Mouse (Mus musculus): ENCODE results near the gene Lhx6. TPM values are rescaled to one million over a fixed set of nuclear protein-coding genes. Genes with fewer than 3 reads are reported as not detected.

Gene Lhx6
- polyA plus RNA-seq, 1 experiment from 2014 or later: 0.46 TPM

- Histone ChIP-seq H3K4me1 (ENCODE audit: control insufficient read depth, insufficient read depth, low read length) (no peaks in the 10 kb centered on the region), H3K4me3 (replicated peaks; ENCODE audit: low read depth, low read length) (no peak overlapping the region), H3K27me3 (ENCODE audit: control insufficient read depth, insufficient read depth, low read length) (no peaks in the 10 kb centered on the region), H3K9ac (replicated peaks; ENCODE audit: low read length) (no peak overlapping the region), H3K36me3 (ENCODE audit: control insufficient read depth, insufficient read depth, low read length) (peaks cover 54% of the 10 kb centered on the region), H3K4me2 (ENCODE audit: low read length) (no peak overlapping the region), H3K9me3 (ENCODE audit: control insufficient read depth, low read length) (no peaks in the 10 kb centered on the region), H3K27ac (replicated peaks; ENCODE audit: low read depth, low read length) (no peak overlapping the region)
- no peak for DNase-seq
- 86% methylated on average over 11 of the region's 11 CpGs for WGBS
- ATAC-seq (ENCODE audit: low FRiP score, low TSS enrichment): no peak
Measured at GRCm38 (mm10) chr2:36035413-36036081, 69.7 kb downstream of the Lhx6 start.

- ATAC-seq (ENCODE audit: low FRiP score, low TSS enrichment) (no peak), DNase-seq (no peak)
- 92% methylated on average over 7 of the region's 7 CpGs for WGBS
- Histone ChIP-seq H3K9ac (replicated peaks; ENCODE audit: low read length) (no peak overlapping the region), H3K4me3 (replicated peaks; ENCODE audit: low read depth, low read length) (no peak overlapping the region), H3K27me3 (ENCODE audit: control insufficient read depth, insufficient read depth, low read length) (no peaks in the 10 kb centered on the region), H3K9me3 (ENCODE audit: control insufficient read depth, low read length) (no peaks in the 10 kb centered on the region), H3K27ac (replicated peaks; ENCODE audit: low read depth, low read length) (no peak overlapping the region), H3K36me3 (ENCODE audit: control insufficient read depth, insufficient read depth, low read length) (peaks cover 50% of the 10 kb centered on the region), H3K4me2 (ENCODE audit: low read length) (no peak overlapping the region), H3K4me1 (ENCODE audit: control insufficient read depth, insufficient read depth, low read length) (no peaks in the 10 kb centered on the region)
Measured at GRCm38 (mm10) chr2:36034898-36035297, 70.3 kb downstream of the Lhx6 start.

GRCm38 (mm10) chr2:36033966-36034365 is 71.2 kb downstream of the Lhx6 start:
- DNase-seq: no peak
- no peak overlapping the region for H3K27ac ChIP-seq (replicated peaks; ENCODE audit: low read depth, low read length)
- WGBS: 85% methylated on average over 7 of the region's 7 CpGs
- no peak for ATAC-seq (ENCODE audit: low FRiP score, low TSS enrichment)
- H3K9me3 ChIP-seq (ENCODE audit: control insufficient read depth, low read length): no peaks in the 10 kb centered on the region
- H3K4me3 ChIP-seq (replicated peaks; ENCODE audit: low read depth, low read length): no peak overlapping the region
- H3K36me3 ChIP-seq (ENCODE audit: control insufficient read depth, insufficient read depth, low read length): peaks cover 41% of the 10 kb centered on the region
- no peak overlapping the region for H3K9ac ChIP-seq (replicated peaks; ENCODE audit: low read length)
- no peaks in the 10 kb centered on the region for H3K27me3 ChIP-seq (ENCODE audit: control insufficient read depth, insufficient read depth, low read length)
- no peak overlapping the region for H3K4me2 ChIP-seq (ENCODE audit: low read length)
- H3K4me1 ChIP-seq (ENCODE audit: control insufficient read depth, insufficient read depth, low read length): no peaks in the 10 kb centered on the region

- H3K9me3 ChIP-seq (ENCODE audit: control insufficient read depth, low read length): no peaks in the 10 kb centered on the region
- ATAC-seq (ENCODE audit: low FRiP score, low TSS enrichment) (no peak), DNase-seq (no peak)
- H3K4me1 ChIP-seq (ENCODE audit: control insufficient read depth, insufficient read depth, low read length): no peaks in the 10 kb centered on the region
- H3K27ac ChIP-seq (replicated peaks; ENCODE audit: low read depth, low read length): no peak overlapping the region
- H3K4me2 ChIP-seq (ENCODE audit: low read length): no peak overlapping the region
- H3K27me3 ChIP-seq (ENCODE audit: control insufficient read depth, insufficient read depth, low read length): no peaks in the 10 kb centered on the region
- WGBS: 89% methylated on average over 7 of the region's 7 CpGs
- peaks cover 30% of the 10 kb centered on the region for H3K36me3 ChIP-seq (ENCODE audit: control insufficient read depth, insufficient read depth, low read length)
- no peak overlapping the region for H3K9ac ChIP-seq (replicated peaks; ENCODE audit: low read length)
- H3K4me3 ChIP-seq (replicated peaks; ENCODE audit: low read depth, low read length): no peak overlapping the region
Measured at GRCm38 (mm10) chr2:36032884-36033283, 72.3 kb downstream of the Lhx6 start.

Other genes with a start within 250 kb of the Lhx6 start
- gene Ttll11, start 125.5 kb downstream of the Lhx6 start, polyA plus RNA-seq (2014; fragmentation: Nextera tagmentation; extraction: Ambion mirVana): 5.1 and 6.4 TPM in 2 replicates
- 263 and 316 TPM in 2 replicates for gene Ndufa8, start 56.0 kb downstream of the Lhx6 start, polyA plus RNA-seq (2014; fragmentation: Nextera tagmentation; extraction: Ambion mirVana)
- 0.54 and 1.5 TPM in 2 replicates for gene Morn5, start 56.0 kb downstream of the Lhx6 start, polyA plus RNA-seq (2014; fragmentation: Nextera tagmentation; extraction: Ambion mirVana)
- gene Mrrf, start 31.0 kb upstream of the Lhx6 start, polyA plus RNA-seq (2014; fragmentation: Nextera tagmentation; extraction: Ambion mirVana): 30.6 and 33.6 TPM in 2 replicates
- gene Rbm18, start 31.4 kb upstream of the Lhx6 start, polyA plus RNA-seq (2014; fragmentation: Nextera tagmentation; extraction: Ambion mirVana): 151 and 172 TPM in 2 replicates
- gene Ptgs1, start 125.0 kb upstream of the Lhx6 start, polyA plus RNA-seq (2014; fragmentation: Nextera tagmentation; extraction: Ambion mirVana): 2.2 and 4.3 TPM in 2 replicates